Mouse (Mus musculus) ES-Bruce4 (cell line): ENCODE data around the gene Pacsin1.

Experiments used
- CTCF ChIP-seq: IDR thresholded peaks from one replicate; pipeline ENCODE4 v1.8.1; 2011; ENCODE audit warnings: low read depth, low read length
- EP300 ChIP-seq: IDR thresholded peaks from 2 replicates; pipeline ENCODE4 v1.6.1; 2011; ENCODE audit warnings: low read depth, low read length; ENCODE audit not compliant: insufficient read depth
- POLR2A ChIP-seq: IDR thresholded peaks from one replicate; pipeline ENCODE4 v1.8.1; 2011; ENCODE audit warnings: low read length; ENCODE audit not compliant: insufficient read depth

GRCm38 (mm10) chr17:27626681-27627080 lies 28.6 kb upstream of the Pacsin1 start:
- TF ChIP-seq EP300 (no peak), CTCF (no peak), POLR2A (no peak)
